Mouse (Mus musculus): ENCODE measurements around the gene Prss36.

- TF ChIP-seq GATA1 (IDR thresholded peaks at IDR 0.05; ENCODE audit: low read length): no peak
- no peak for TF ChIP-seq TAL1 (IDR thresholded peaks at IDR 0.05; ENCODE audit: low read length)
Measured at GRCm38 (mm10) chr7:127885951-127886350, 60.6 kb downstream of the Prss36 start.

Measured in erythroblast, embryonic 14.5 days (primary cell).